Mouse (Mus musculus) lung, postnatal 0 days (tissue): ENCODE results near the gene Gm17657. TPM values are rescaled to one million over a fixed set of nuclear protein-coding genes. Genes with fewer than 3 reads are reported as not detected.

ENCODE experiments used
- ATAC-seq: fragments of 200-750 bp; cut with Nextera tagmentation; 2 replicates; pipeline ENCODE4 v1.8.0; 2017; ENCODE audit warnings: moderate library complexity
- DNase-seq: peaks from one replicate; pipeline ENCODE4 v3.0.0-alpha.2; 2016; ENCODE audit warnings: low spot score
- H3K27ac ChIP-seq: fragments of 300-500 bp; sonication (generic); 2 replicates; pipeline ENCODE4 v1.5.1; 2014; ENCODE audit warnings: antibody characterized with exemption, mild to moderate bottlenecking, low read length, mixed read lengths
- H3K27me3 ChIP-seq: fragments of 300-500 bp; sonication (generic); replicated peaks from 2 replicates; pipeline ENCODE4 v1.6.1; 2014; ENCODE audit warnings: low read length, mixed read lengths; ENCODE audit not compliant: insufficient read depth
- H3K36me3 ChIP-seq: fragments of 300-500 bp; sonication (generic); 2 replicates; pipeline ENCODE4 v1.6.1; 2014; ENCODE audit warnings: low read length, mixed read lengths; ENCODE audit not compliant: insufficient read depth
- H3K4me1 ChIP-seq: fragments of 300-500 bp; sonication (generic); 2 replicates; pipeline ENCODE4 v1.6.1; 2014; ENCODE audit warnings: antibody characterized with exemption, low read depth, low read length, mixed read lengths; ENCODE audit not compliant: insufficient read depth
- H3K4me2 ChIP-seq: fragments of 300-500 bp; sonication (generic); replicated peaks from 2 replicates; pipeline ENCODE4 v1.6.1; 2014; ENCODE audit warnings: low read depth, mild to moderate bottlenecking, low read length, moderate library complexity, mixed read lengths
- H3K4me3 ChIP-seq: fragments of 300-500 bp; sonication (generic); 2 replicates; pipeline ENCODE4 v1.5.1; 2014; ENCODE audit warnings: low read depth, low read length
- H3K9ac ChIP-seq: fragments of 300-500 bp; sonication (generic); replicated peaks from 2 replicates; pipeline ENCODE4 v1.6.1; 2014; ENCODE audit warnings: low read depth, mild to moderate bottlenecking
- H3K9me3 ChIP-seq: fragments of 300-500 bp; sonication (generic); 2 replicates; pipeline ENCODE4 v1.6.1; 2016; ENCODE audit warnings: low read length, mixed read lengths
- CTCF ChIP-seq: IDR thresholded peaks from 2 replicates; pipeline ENCODE4 v1.5.1; 2016; ENCODE audit warnings: antibody characterized with exemption, mild to moderate bottlenecking
- EP300 ChIP-seq: IDR thresholded peaks from 2 replicates; pipeline ENCODE4 v1.6.1; 2016; ENCODE audit warnings: antibody characterized with exemption, mild to moderate bottlenecking, control low read depth
- WGBS: fragments of 180-500 bp; shearing (Covaris S2); extraction: QIAGEN DNeasy Blood & Tissue Kit; methylation state at CpG from one replicate; pipeline ENCODE4 v1.1.7; 2014; 5-methylcytosine and 5-hydroxymethylcytosine counted together
- polyA plus RNA-seq: library from polyadenylated mRNA; unstranded; fragments of >200 nt; fragmentation: Nextera tagmentation; extraction: Ambion mirVana; gene quantifications from 2 replicates; pipeline ENCODE4 v1.2.1, GENCODE M21; 2015

Gene Gm17657
- polyA plus RNA-seq, 1 experiment from 2014 or later = not detected

DNA sequence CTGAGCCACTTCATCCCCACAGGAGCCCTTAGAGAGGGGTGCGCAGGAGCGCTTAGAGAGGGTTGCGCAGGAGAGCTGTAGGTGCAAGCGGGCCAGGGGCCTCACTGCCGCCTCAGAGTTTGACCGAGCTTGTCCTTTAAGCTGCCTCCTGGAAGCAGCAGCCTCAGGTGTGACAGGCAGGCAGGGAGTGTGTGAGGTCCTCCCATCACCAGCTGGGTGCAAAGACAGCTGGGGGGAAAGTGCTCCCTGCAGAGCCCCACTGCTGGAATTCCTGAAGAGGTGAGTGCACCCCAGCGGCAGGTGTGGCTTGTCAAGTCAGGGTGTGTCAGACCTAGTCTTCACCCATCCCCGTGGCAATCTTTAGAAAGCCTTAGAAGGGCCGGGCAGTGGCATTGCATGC is 37.5 kb upstream of the Gm17657 start:
- ATAC-seq (no peak), DNase-seq (no peak)
- H3K4me1 ChIP-seq = no peaks in the 10 kb centered on the region
- H3K9ac ChIP-seq = no peak overlapping the region
- H3K9me3 ChIP-seq = no peaks in the 10 kb centered on the region
- no peaks in the 10 kb centered on the region for H3K27me3 ChIP-seq
- TF ChIP-seq CTCF = no peak
- no peak for TF ChIP-seq EP300
- no peak overlapping the region for H3K4me2 ChIP-seq
- H3K36me3 ChIP-seq = no peaks in the 10 kb centered on the region
- WGBS = 70% methylated on average over 9 of the region's 9 CpGs
- no peak overlapping the region for H3K27ac ChIP-seq
- H3K4me3 ChIP-seq = no peak overlapping the region

DNA sequence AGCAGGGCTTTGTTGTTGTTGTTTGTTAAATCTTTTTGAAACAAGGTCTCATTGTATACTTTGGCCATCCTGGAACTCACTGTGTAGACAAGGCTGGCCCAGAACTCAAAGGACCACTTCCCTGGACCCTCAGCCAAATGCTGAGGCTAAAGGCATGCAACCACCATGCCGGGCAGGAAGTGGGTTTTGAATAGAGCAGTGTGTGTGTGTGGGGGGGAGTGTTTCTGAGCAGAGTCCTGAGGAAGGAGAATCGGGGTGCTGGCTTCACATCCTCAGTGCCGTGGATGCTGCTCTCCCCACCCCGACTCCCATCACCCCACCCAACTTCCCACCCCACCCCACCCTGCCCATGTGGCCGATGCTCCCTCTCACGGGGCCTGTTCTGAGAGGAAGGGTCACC is 36.0 kb upstream of the Gm17657 start:
- H3K9ac ChIP-seq = no peak overlapping the region
- no peaks in the 10 kb centered on the region for H3K36me3 ChIP-seq
- H3K27me3 ChIP-seq = no peaks in the 10 kb centered on the region
- no peak for TF ChIP-seq EP300
- no peak for TF ChIP-seq CTCF
- no peaks in the 10 kb centered on the region for H3K9me3 ChIP-seq
- ATAC-seq (no peak), DNase-seq (no peak)
- H3K4me2 ChIP-seq = no peak overlapping the region
- WGBS = 84% methylated on average over 5 of the region's 6 CpGs
- H3K4me1 ChIP-seq = no peaks in the 10 kb centered on the region
- H3K27ac ChIP-seq = no peak overlapping the region
- no peak overlapping the region for H3K4me3 ChIP-seq

DNA sequence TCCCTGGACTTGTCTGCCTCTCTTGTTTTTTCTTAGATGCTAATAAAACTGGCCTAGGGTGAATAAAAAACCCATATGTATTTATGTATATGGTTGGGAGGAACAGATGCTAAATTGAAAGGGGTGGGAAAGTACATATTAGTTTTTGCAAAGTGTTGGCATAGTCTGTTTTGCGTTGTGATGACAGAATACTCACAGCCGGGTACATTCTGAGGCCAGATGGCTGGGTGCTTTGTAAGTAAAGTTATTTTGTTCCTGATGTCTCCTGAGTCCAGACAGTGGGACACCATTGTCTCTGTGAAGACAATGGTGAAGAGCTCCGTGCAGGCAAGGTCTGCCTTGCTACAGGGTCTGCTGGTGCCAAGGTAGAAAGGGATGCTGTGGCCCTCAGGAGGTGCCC is 35.3 kb upstream of the Gm17657 start:
- Histone ChIP-seq H3K27me3 (no peaks in the 10 kb centered on the region), H3K9me3 (no peaks in the 10 kb centered on the region), H3K4me1 (no peaks in the 10 kb centered on the region), H3K4me2 (no peak overlapping the region), H3K27ac (no peak overlapping the region), H3K36me3 (no peaks in the 10 kb centered on the region), H3K9ac (no peak overlapping the region), H3K4me3 (no peak overlapping the region)
- TF ChIP-seq CTCF = no peak
- TF ChIP-seq EP300 = no peak
- 74% methylated on average over 3 of the region's 3 CpGs for WGBS
- no peak for ATAC-seq
- no peak for DNase-seq

DNA sequence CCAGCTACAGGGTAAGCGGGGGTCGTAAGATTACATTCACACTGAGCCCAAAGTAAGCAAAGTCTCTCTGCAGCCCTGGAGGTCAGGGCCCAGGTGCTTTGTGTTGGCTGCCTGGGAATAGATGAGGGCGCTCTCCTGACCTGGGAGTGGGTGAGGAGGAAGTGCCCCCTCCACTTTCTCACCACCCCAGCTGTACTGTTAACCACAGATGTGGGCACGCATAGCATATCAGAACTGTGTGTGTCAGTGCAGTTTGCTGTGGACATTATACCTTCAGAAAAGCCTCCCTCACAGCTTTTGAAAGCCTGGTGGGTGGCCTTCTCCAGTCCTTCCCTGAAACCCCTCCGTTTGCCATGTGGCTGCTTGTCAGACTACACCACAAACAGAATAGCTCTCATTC is 34.9 kb upstream of the Gm17657 start:
- Histone ChIP-seq H3K9ac (no peak overlapping the region), H3K4me2 (no peak overlapping the region), H3K4me1 (no peaks in the 10 kb centered on the region), H3K27ac (no peak overlapping the region), H3K36me3 (no peaks in the 10 kb centered on the region), H3K4me3 (no peak overlapping the region), H3K27me3 (no peaks in the 10 kb centered on the region), H3K9me3 (no peaks in the 10 kb centered on the region)
- DNase-seq (no peak), ATAC-seq (no peak)
- whole genome bisulfite sequencing = 73% methylated on average over 5 of the region's 5 CpGs
- TF ChIP-seq EP300 (no peak), CTCF (no peak)

DNA sequence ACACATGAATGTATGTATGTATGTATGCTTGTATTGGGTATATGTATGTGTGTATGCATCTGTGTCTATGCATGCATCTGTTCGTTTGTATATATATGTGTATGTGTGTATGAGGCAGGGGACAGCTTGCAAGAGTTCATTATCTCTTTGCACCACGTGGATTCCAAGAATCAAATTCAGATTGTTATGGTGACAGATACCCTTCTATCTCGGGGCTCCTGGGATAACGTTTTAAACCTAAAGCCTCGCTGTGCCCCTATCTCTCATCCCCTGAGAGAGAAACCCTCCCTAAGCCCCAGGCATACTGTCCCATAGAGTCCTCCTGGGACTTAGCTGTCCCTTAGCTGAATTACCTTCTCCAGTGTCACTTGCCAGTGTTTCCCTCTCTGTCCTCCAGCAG is 34.1 kb upstream of the Gm17657 start:
- Histone ChIP-seq H3K9me3 (no peaks in the 10 kb centered on the region), H3K4me3 (no peak overlapping the region), H3K9ac (no peak overlapping the region), H3K27me3 (no peaks in the 10 kb centered on the region), H3K36me3 (no peaks in the 10 kb centered on the region), H3K4me1 (no peaks in the 10 kb centered on the region), H3K27ac (no peak overlapping the region), H3K4me2 (no peak overlapping the region)
- no peak for ATAC-seq
- TF ChIP-seq CTCF (no peak), EP300 (no peak)
- WGBS = 74% methylated on average over 5 of the region's 5 CpGs
- no peak for DNase-seq

DNA sequence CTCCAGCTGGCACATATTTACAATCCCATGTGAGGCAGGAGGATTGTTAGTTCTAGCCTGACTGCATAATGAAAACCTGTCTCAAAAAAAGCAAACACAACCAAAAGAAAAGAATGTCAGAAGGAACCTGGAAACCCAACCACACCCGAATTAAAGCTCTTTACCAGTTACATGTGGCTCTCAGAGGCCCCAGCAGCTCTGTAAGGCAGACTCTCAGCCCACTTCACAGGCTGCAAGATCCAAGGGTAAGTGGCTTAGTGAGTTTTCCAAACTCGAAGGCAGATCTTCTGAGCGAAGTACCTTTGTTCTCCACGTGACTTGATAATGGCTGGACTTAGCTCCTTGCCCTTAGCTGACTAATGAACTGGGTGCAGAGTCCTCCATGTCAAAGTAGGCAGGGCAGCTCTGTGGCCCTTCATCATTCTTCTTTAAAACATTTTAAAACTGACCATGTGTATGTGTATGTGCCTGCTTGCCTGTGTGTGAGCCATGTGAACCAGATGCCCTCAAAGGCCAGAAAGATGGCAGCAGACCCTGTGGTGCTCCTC is 30.2 kb upstream of the Gm17657 start:
- Histone ChIP-seq H3K9ac (no peak overlapping the region), H3K9me3 (no peaks in the 10 kb centered on the region), H3K36me3 (peaks cover 13% of the 10 kb centered on the region; the same call in 1 of the 2 replicates), H3K27me3 (no peaks in the 10 kb centered on the region), H3K27ac (0 out of 2 replicates have a peak overlapping the region, but pooled peaks have one; percentile 38), H3K4me1 (no peaks in the 10 kb centered on the region), H3K4me2 (no peak overlapping the region), H3K4me3 (no peak overlapping the region)
- ATAC-seq = peak; percentile 90
- peak; percentile 70 for DNase-seq
- 57% methylated on average over 4 of the region's 4 CpGs for WGBS
- TF ChIP-seq EP300 = no peak
- TF ChIP-seq CTCF = no peak

DNA sequence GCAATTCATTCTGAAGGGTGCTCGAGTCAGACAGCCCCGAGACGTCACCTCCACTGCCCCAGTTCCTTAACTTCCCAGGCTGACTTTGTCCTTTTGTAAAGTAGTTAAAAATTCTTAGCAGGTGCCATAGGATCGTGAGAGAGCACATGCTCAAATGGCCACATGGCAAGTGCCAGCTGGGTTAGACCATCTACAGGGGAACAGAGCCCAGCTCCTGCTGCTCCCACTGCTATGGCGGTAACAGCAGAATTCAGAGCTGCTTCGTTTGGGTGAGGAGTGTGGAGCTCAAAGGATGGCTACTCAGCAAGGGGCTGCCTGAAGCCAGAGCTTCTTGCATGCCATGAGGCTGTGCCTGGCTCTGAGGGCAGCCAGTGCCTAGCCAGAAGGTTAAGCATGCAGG is 20.4 kb upstream of the Gm17657 start:
- H3K36me3 ChIP-seq = peaks cover 18% of the 10 kb centered on the region
- WGBS = 90% methylated on average over 6 of the region's 6 CpGs
- no peak for TF ChIP-seq CTCF
- TF ChIP-seq EP300 = no peak
- no peaks in the 10 kb centered on the region for H3K4me1 ChIP-seq
- H3K9me3 ChIP-seq = no peaks in the 10 kb centered on the region
- no peak for ATAC-seq
- DNase-seq = no peak
- H3K4me3 ChIP-seq = no peak overlapping the region
- no peak overlapping the region for H3K27ac ChIP-seq
- H3K4me2 ChIP-seq = no peak overlapping the region
- H3K9ac ChIP-seq = no peak overlapping the region
- no peaks in the 10 kb centered on the region for H3K27me3 ChIP-seq
